Mouse (Mus musculus): ENCODE results near the gene Ikzf1.

The Ikzf1 gene

GRCm38 (mm10) chr11:11768057-11768456 lies 83.3 kb downstream of the Ikzf1 start:
- no peak for DNase-seq

GRCm38 (mm10) chr11:11769281-11769680 lies 84.5 kb downstream of the Ikzf1 start:
- no peak for DNase-seq

- no peak for DNase-seq
These were observed 85.9 kb downstream of the Ikzf1 start for GRCm38 (mm10) chr11:11770691-11771090.

DNA sequence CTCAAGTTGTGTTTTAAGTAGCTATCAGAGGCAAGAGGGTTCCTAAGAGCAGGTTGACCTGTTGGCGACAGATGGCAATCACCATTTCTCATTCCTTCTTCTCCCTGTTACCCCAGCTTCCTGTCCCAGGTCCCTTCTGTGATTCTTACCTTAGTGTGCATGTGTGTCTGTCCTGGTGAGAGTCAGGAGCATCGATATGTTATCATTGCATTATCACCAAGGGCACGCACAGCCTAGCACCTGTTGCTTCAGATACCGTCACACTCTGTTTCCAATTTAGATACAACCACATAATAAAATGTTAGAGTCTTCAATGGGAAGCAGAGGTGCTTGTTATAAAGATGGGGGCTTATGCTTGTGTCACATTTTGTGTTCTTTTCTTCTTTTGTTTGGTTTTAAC lies 87.4 kb downstream of the Ikzf1 start:
- no peak for DNase-seq

GRCm38 (mm10) chr11:11774384-11774783 lies 89.6 kb downstream of the Ikzf1 start:
- no peak for DNase-seq

GRCm38 (mm10) chr11:11774893-11775292 lies 90.1 kb downstream of the Ikzf1 start:
- DNase-seq = no peak

GRCm38 (mm10) chr11:11776071-11776821 lies 91.4 kb downstream of the Ikzf1 start:
- DNase-seq = no peak

- DNase-seq = no peak
These were observed 92.0 kb downstream of the Ikzf1 start for GRCm38 (mm10) chr11:11776822-11777174.

DNA sequence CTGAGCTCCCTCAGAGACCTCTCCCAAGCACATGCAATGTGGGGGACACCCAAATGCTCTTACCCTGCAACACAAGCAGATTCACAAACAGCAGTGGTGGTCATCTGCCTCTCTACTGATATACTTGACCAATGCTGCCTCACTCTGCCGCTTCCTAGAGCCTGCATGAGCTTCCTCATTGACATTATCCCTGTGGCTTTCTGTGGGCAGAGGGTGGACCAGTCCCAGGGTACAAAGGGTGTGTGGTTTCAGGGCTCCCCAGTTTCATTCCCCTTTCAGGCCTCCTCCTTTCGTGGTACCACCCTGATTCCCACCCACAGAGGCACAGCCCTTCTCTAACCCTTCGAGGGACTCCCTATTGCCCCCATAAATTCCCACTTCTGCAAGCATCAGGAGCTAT lies 92.4 kb downstream of the Ikzf1 start:
- no peak for DNase-seq

GRCm38 (mm10) chr11:11777796-11778195 lies 93.0 kb downstream of the Ikzf1 start:
- DNase-seq = no peak

- peak; percentile 20 for DNase-seq
These were observed 93.5 kb downstream of the Ikzf1 start for GRCm38 (mm10) chr11:11778345-11778744.

- no peak for DNase-seq
These were observed 96.9 kb downstream of the Ikzf1 start for GRCm38 (mm10) chr11:11781728-11782127.

DNA sequence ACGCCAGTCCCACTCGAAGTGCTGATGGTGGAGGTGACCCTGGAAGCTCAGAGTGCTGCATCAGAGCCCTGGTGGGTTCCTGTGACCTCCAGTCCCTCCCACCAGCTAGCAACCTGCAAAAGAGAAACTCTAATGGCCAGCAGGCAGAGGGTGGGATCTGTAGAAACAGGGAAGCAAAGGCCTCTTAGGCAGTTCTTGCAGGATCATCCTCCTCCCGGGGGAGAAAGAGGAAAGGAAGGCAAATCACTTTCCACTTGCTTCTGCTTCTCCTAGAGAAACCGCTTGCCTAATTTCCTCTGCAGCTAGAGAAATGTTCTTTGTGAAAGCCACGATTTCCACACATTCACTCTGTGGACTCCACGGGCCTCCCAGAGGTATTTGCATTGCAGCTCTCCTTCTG lies 100.7 kb downstream of the Ikzf1 start:
- DNase-seq = no peak

GRCm38 (mm10) chr11:11788521-11788974 lies 103.7 kb downstream of the Ikzf1 start:
- peak; percentile 66 for DNase-seq

DNA sequence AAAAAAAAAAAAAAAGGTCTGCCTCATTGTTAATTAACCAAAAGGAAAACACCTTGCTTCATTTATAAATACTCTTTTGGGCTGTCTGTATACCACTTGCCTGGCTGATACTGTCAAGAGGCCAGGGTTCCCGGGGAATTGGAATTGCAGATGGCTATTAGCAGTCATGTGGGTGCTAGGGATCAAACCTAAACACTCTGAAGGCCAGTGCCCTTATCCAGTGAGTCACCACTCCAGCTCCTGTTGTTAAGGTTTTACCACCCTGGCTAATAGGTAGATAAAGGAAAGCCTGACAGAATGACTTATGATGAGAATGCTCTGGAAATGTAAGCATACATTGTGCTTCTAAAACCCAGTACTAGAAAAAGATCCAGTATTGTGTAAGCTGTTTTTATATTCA lies 109.8 kb downstream of the Ikzf1 start:
- no peak for DNase-seq

DNA sequence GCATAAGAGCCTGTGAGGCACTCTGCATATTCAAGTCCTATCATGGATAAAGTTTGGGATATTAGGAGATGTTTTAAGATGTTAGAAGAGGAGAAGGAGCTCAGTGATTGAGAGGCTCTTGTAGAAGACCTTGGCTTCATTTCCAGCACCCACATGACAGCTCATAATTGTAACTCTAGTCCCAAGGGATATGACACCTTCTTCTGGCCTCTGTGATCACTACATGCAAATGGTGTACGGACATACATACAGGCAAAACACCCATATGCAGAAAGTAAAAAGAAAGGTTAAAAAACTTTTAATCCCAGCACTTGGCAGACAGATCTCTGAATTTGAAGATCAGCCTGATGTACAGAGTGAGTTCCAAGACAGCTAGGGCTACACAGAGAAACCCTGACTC lies 113.9 kb downstream of the Ikzf1 start:
- no peak for DNase-seq

- DNase-seq = no peak
These were observed 115.5 kb downstream of the Ikzf1 start for GRCm38 (mm10) chr11:11800304-11800703.

DNA sequence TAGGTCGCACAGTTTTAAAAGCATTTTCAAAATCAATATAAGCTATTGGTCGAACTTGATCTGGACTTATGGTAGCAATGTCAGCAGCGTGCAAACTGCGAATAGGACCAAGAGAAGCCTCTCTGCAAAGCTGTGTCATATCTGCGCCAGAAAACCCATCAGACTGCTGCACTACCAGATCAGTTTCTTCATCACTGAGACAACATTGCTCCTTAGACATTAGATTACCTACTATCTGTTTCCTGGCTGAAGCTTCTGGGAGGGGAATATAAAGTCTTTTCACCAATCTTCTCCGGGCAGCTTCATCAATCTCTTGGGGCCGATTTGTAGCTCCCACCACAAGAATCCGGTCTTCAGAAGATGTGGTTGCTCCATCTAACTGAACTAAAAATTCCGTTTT lies 116.3 kb downstream of the Ikzf1 start:
- no peak for DNase-seq

DNA sequence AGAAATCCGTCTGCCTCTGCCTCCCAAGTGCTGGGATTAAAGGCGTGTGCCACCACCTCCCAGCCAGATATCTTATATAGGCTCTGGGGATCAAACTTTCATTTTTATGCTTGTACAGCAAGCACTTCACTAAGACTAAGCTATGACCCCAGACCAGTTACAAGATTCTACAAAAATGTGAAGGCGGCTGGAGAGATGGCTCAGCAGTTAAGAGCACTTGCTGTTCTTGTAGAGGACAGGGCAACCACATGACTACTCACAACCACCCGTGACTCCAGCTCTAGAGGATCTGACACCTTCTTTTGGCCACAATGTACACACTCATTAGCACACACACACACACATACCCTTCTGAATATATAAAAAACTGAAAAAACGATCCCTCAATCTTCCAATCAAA lies 119.6 kb downstream of the Ikzf1 start:
- DNase-seq = no peak

DNA sequence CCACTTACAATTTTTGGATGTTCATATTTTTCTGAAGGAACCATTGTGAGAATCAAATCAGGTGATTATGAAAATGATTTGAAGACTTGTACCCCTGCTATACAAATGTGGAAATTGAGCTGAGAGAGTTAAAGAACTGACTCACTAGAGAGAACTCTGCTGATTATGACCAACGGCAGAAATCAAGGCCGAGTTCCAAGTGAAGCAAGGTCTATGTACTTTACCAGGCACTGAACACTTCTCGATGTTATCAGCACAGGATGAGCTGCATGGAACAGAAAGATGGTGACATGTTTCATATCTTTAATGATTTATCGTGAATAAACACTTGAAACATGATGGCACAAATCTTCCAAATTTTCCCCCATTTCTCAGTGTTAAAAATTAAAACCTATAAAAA lies 121.1 kb downstream of the Ikzf1 start:
- DNase-seq = no peak

GRCm38 (mm10) chr11:11808035-11808819 lies 123.4 kb downstream of the Ikzf1 start:
- DNase-seq = no peak

- DNase-seq = peak; percentile 96
These were observed 124.1 kb downstream of the Ikzf1 start, which contains the start of gene Fignl1 for GRCm38 (mm10) chr11:11808820-11809403. Gene Fignl1 (minus strand): TSS chr11:11808962.

DNA sequence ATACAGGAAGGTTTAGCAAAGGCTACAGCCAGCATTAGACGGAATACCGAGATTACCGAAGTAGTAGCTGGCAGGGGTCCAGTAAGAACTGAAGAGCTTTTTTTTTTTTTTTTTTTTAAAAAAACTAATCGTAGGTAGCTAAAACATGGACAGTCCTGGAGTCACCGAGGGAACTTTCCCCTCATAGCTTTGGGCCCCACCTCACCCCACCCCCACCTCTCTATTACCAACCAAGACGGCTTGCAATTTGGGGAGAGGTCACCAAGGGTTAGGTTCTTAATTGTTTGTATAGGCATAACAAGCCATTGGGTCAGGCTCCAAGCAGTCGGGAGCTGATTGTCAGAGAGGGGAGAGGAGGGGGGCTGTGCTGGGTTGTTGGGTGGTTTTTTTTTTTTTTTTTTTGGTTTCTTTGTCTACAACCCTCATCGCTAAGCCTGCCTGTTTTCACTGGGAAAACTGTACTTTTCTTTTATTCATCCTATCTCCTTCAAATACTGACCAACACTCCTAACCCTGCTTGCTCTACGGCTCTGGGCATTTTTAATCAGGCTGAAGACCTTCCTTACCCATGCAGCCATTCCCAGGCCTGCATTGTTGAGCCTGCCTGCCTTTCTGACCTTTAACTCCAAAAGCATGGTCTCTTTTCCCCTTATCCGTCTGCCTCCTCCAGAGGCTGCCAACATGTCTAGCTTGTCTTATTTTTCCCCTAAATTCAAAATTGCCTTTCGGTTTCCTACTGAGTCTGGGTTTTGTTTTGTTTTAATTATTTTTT lies 124.8 kb downstream of the Ikzf1 start:
- no peak for DNase-seq

Data from right cerebral cortex, adult 18-20 months (tissue).